Mouse (Mus musculus): ENCODE data around the gene Gm20388.

DNA sequence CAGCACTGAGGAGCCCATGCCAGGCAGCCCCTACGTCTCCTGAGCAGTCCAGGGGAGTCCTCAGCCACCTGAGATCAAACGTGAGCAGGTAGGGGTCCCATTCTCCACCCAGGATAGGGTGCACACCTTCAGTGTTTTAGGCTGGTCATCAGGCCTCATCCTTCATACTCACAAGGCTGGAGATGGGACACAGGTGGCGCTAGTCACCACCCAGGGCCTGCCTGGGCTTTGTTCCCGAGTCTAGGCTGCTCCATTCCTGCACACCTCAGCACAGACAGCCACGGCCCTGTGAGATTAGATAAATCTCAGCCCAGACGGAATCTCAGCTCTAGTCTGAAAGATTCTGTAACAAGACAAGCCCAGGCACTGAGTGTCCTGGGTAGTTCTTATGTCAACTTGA is 1993.3 kb downstream of the Gm20388 start:
- no peak for TF ChIP-seq ZNF384 (IDR thresholded peaks at IDR 0.05; ENCODE audit: low read depth, low read length)
- no peak for TF ChIP-seq ZC3H11A (IDR thresholded peaks at IDR 0.05; ENCODE audit: borderline replicate concordance, low read depth, low read length)
- TF ChIP-seq HCFC1 (IDR thresholded peaks at IDR 0.05; ENCODE audit: borderline replicate concordance, insufficient read depth, low read length): no peak
- TF ChIP-seq CHD2 (IDR thresholded peaks at IDR 0.05; ENCODE audit: low read depth, low read length): no peak
